Mouse (Mus musculus): Measurements from ENCODE around the gene Phox2b. TPM values are rescaled to one million over a fixed set of nuclear protein-coding genes. Genes with fewer than 3 reads are reported as not detected.

The Phox2b gene
- total RNA-seq (2014; fragmentation: Nextera tagmentation) (not detected in 2 replicates), total RNA-seq (2017) (not detected in 2 replicates)

GRCm38 (mm10) chr5:67098733-67099323, at the start of gene Phox2b:
TSS of gene Phox2b (minus strand) at chr5:67099301.
- no peak for ATAC-seq (replicated peaks; ENCODE audit: low FRiP score, low TSS enrichment, poor library complexity, severe bottlenecking)

- ATAC-seq (replicated peaks; ENCODE audit: low FRiP score, low TSS enrichment, poor library complexity, severe bottlenecking) = no peak
Measured at GRCm38 (mm10) chr5:67142622-67143021, 43.5 kb upstream of the Phox2b start.

GRCm38 (mm10) chr5:67139052-67140015, 40.2 kb upstream of the Phox2b start:
- ATAC-seq (replicated peaks; ENCODE audit: low FRiP score, low TSS enrichment, poor library complexity, severe bottlenecking) = no peak

GRCm38 (mm10) chr5:67138643-67139042, 39.5 kb upstream of the Phox2b start:
- no peak for ATAC-seq (replicated peaks; ENCODE audit: low FRiP score, low TSS enrichment, poor library complexity, severe bottlenecking)

- no peak for ATAC-seq (replicated peaks; ENCODE audit: low FRiP score, low TSS enrichment, poor library complexity, severe bottlenecking)
Measured at GRCm38 (mm10) chr5:67134698-67135097, 35.6 kb upstream of the Phox2b start.

- no peak for ATAC-seq (replicated peaks; ENCODE audit: low FRiP score, low TSS enrichment, poor library complexity, severe bottlenecking)
Measured at GRCm38 (mm10) chr5:67131671-67132070, 32.6 kb upstream of the Phox2b start.

- no peak for ATAC-seq (replicated peaks; ENCODE audit: low FRiP score, low TSS enrichment, poor library complexity, severe bottlenecking)
Measured at GRCm38 (mm10) chr5:67106261-67106660, 7.2 kb upstream of the Phox2b start.

- no peak for ATAC-seq (replicated peaks; ENCODE audit: low FRiP score, low TSS enrichment, poor library complexity, severe bottlenecking)
Measured at GRCm38 (mm10) chr5:67103016-67103415, 3.9 kb upstream of the Phox2b start.

GRCm38 (mm10) chr5:67101793-67102600, 2.9 kb upstream of the Phox2b start:
- no peak for ATAC-seq (replicated peaks; ENCODE audit: low FRiP score, low TSS enrichment, poor library complexity, severe bottlenecking)

- ATAC-seq (replicated peaks; ENCODE audit: low FRiP score, low TSS enrichment, poor library complexity, severe bottlenecking) = no peak
Measured at GRCm38 (mm10) chr5:67101395-67101760, 2.3 kb upstream of the Phox2b start.

- no peak for ATAC-seq (replicated peaks; ENCODE audit: low FRiP score, low TSS enrichment, poor library complexity, severe bottlenecking)
Measured at GRCm38 (mm10) chr5:67100564-67101394, 1.7 kb upstream of the Phox2b start.

GRCm38 (mm10) chr5:67099393-67100271, 531 bp upstream of the Phox2b start:
- no peak for ATAC-seq (replicated peaks; ENCODE audit: low FRiP score, low TSS enrichment, poor library complexity, severe bottlenecking)

GRCm38 (mm10) chr5:67098051-67098732, 909 bp downstream of the Phox2b start:
- ATAC-seq (replicated peaks; ENCODE audit: low FRiP score, low TSS enrichment, poor library complexity, severe bottlenecking) = no peak

- no peak for ATAC-seq (replicated peaks; ENCODE audit: low FRiP score, low TSS enrichment, poor library complexity, severe bottlenecking)
Measured at GRCm38 (mm10) chr5:67097106-67098050, 1.7 kb downstream of the Phox2b start.

- no peak for ATAC-seq (replicated peaks; ENCODE audit: low FRiP score, low TSS enrichment, poor library complexity, severe bottlenecking)
Measured at GRCm38 (mm10) chr5:67096378-67096771, 2.7 kb downstream of the Phox2b start.

- ATAC-seq (replicated peaks; ENCODE audit: low FRiP score, low TSS enrichment, poor library complexity, severe bottlenecking) = no peak
Measured at GRCm38 (mm10) chr5:67095651-67096377, 3.3 kb downstream of the Phox2b start.

Data from megakaryocyte-erythroid progenitor cell, adult 5-6 weeks (primary cell).